Mouse (Mus musculus): Measurements from ENCODE around the gene L3hypdh. TPM values are rescaled to one million over a fixed set of nuclear protein-coding genes. Genes with fewer than 3 reads are reported as not detected.

L3hypdh gene
- polyA plus RNA-seq (2016; fragmentation: Nextera tagmentation; extraction: Ambion mirVana), result 8.5 and 10.2 TPM in 2 replicates

GRCm38 (mm10) chr12:72085329-72086165, at the start of gene L3hypdh, which contains the start of gene Jkamp:
L3hypdh (minus strand) TSS chr12:72085439.
Jkamp (plus strand) TSS chr12:72085589.
- ATAC-seq (ENCODE audit: low FRiP score, low read depth), result peak; percentile 97
- H3K9me3 ChIP-seq, result no peaks in the 10 kb centered on the region
- H3K9ac ChIP-seq (replicated peaks), result peak within 1 kb of the TSS; percentile 87
- peak within 1 kb of the TSS; percentile 69 for H3K4me3 ChIP-seq
- H3K4me1 ChIP-seq, result peaks cover 32% of the 10 kb centered on the region
- H3K27ac ChIP-seq (replicated peaks), result peak within 1 kb of the TSS; percentile 98
- peaks cover 7% of the 10 kb centered on the region for H3K36me3 ChIP-seq
- under 1% methylated on average over 59 of the region's 60 CpGs for WGBS
- H3K27me3 ChIP-seq, result no peaks in the 10 kb centered on the region
- peak within 1 kb of the TSS; percentile 83 for H3K4me2 ChIP-seq (replicated peaks)

GRCm38 (mm10) chr12:72129203-72129602, 44.0 kb upstream of the L3hypdh start:
- Histone ChIP-seq H3K4me1 (no peaks in the 10 kb centered on the region), H3K9me3 (no peaks in the 10 kb centered on the region), H3K4me2 (replicated peaks) (no peak overlapping the region), H3K27ac (replicated peaks) (no peak overlapping the region), H3K9ac (replicated peaks) (no peak overlapping the region), H3K36me3 (no peaks in the 10 kb centered on the region), H3K27me3 (no peaks in the 10 kb centered on the region), H3K4me3 (no peak overlapping the region)
- WGBS, result 92% methylated on average over 10 of the region's 10 CpGs
- ATAC-seq (ENCODE audit: low FRiP score, low read depth), result no peak

GRCm38 (mm10) chr12:72115686-72116345, 30.6 kb upstream of the L3hypdh start:
- H3K9me3 ChIP-seq, result no peaks in the 10 kb centered on the region
- H3K27ac ChIP-seq (replicated peaks), result no peak overlapping the region
- ATAC-seq (ENCODE audit: low FRiP score, low read depth), result no peak
- 83% methylated on average over 22 of the region's 23 CpGs for WGBS
- H3K36me3 ChIP-seq, result no peaks in the 10 kb centered on the region
- H3K4me1 ChIP-seq, result no peaks in the 10 kb centered on the region
- no peak overlapping the region for H3K4me2 ChIP-seq (replicated peaks)
- no peaks in the 10 kb centered on the region for H3K27me3 ChIP-seq
- H3K9ac ChIP-seq (replicated peaks), result no peak overlapping the region
- H3K4me3 ChIP-seq, result no peak overlapping the region

GRCm38 (mm10) chr12:72115126-72115525, 29.9 kb upstream of the L3hypdh start:
- H3K4me1 ChIP-seq, result no peaks in the 10 kb centered on the region
- ATAC-seq (ENCODE audit: low FRiP score, low read depth), result no peak
- H3K36me3 ChIP-seq, result no peaks in the 10 kb centered on the region
- H3K9ac ChIP-seq (replicated peaks), result no peak overlapping the region
- 76% methylated on average over 6 of the region's 6 CpGs for WGBS
- no peak overlapping the region for H3K27ac ChIP-seq (replicated peaks)
- no peak overlapping the region for H3K4me2 ChIP-seq (replicated peaks)
- no peaks in the 10 kb centered on the region for H3K9me3 ChIP-seq
- no peaks in the 10 kb centered on the region for H3K27me3 ChIP-seq
- H3K4me3 ChIP-seq, result no peak overlapping the region

- Histone ChIP-seq H3K9me3 (no peaks in the 10 kb centered on the region), H3K36me3 (peaks cover 13% of the 10 kb centered on the region), H3K27ac (replicated peaks) (no peak overlapping the region), H3K9ac (replicated peaks) (no peak overlapping the region), H3K4me1 (peaks cover 3% of the 10 kb centered on the region; the same call in 1 of the 2 replicates), H3K4me3 (no peak overlapping the region), H3K4me2 (replicated peaks) (0 out of 2 replicates have a peak overlapping the region, but pooled peaks have one; percentile 23), H3K27me3 (peaks cover 7% of the 10 kb centered on the region; the same call in 1 of the 2 replicates)
- 31% methylated on average over 14 of the region's 14 CpGs for WGBS
- ATAC-seq (ENCODE audit: low FRiP score, low read depth), result no peak
These were observed 19.5 kb upstream of the L3hypdh start for GRCm38 (mm10) chr12:72104525-72105281.

GRCm38 (mm10) chr12:72104027-72104426, 18.8 kb upstream of the L3hypdh start:
- H3K36me3 ChIP-seq, result peaks cover 13% of the 10 kb centered on the region
- no peaks in the 10 kb centered on the region for H3K9me3 ChIP-seq
- no peak overlapping the region for H3K4me3 ChIP-seq
- H3K9ac ChIP-seq (replicated peaks), result no peak overlapping the region
- peaks cover 3% of the 10 kb centered on the region; the same call in 1 of the 2 replicates for H3K4me1 ChIP-seq
- no peak overlapping the region for H3K4me2 ChIP-seq (replicated peaks)
- 85% methylated on average over 5 of the region's 5 CpGs for WGBS
- ATAC-seq (ENCODE audit: low FRiP score, low read depth), result no peak
- peaks cover 7% of the 10 kb centered on the region; the same call in 1 of the 2 replicates for H3K27me3 ChIP-seq
- H3K27ac ChIP-seq (replicated peaks), result no peak overlapping the region

- no peak overlapping the region for H3K4me3 ChIP-seq
- H3K27me3 ChIP-seq, result peaks cover 7% of the 10 kb centered on the region; the same call in 1 of the 2 replicates
- no peaks in the 10 kb centered on the region for H3K9me3 ChIP-seq
- H3K4me2 ChIP-seq (replicated peaks), result no peak overlapping the region
- peaks cover 19% of the 10 kb centered on the region for H3K36me3 ChIP-seq
- H3K27ac ChIP-seq (replicated peaks), result no peak overlapping the region
- WGBS, result 87% methylated on average over 6 of the region's 6 CpGs
- ATAC-seq (ENCODE audit: low FRiP score, low read depth), result no peak
- H3K9ac ChIP-seq (replicated peaks), result no peak overlapping the region
- H3K4me1 ChIP-seq, result peaks cover 3% of the 10 kb centered on the region; the same call in 1 of the 2 replicates
These were observed 17.5 kb upstream of the L3hypdh start for GRCm38 (mm10) chr12:72102776-72103175.

GRCm38 (mm10) chr12:72096966-72097365, 11.7 kb upstream of the L3hypdh start:
- WGBS, result 93% methylated on average over 8 of the region's 8 CpGs
- no peak for ATAC-seq (ENCODE audit: low FRiP score, low read depth)
- Histone ChIP-seq H3K9ac (replicated peaks) (no peak overlapping the region), H3K4me2 (replicated peaks) (no peak overlapping the region), H3K36me3 (peaks cover 73% of the 10 kb centered on the region), H3K27me3 (no peaks in the 10 kb centered on the region), H3K9me3 (no peaks in the 10 kb centered on the region), H3K27ac (replicated peaks) (no peak overlapping the region), H3K4me3 (no peak overlapping the region), H3K4me1 (no peaks in the 10 kb centered on the region)

GRCm38 (mm10) chr12:72089802-72090201, 4.6 kb upstream of the L3hypdh start:
- H3K9ac ChIP-seq (replicated peaks), result no peak overlapping the region
- H3K36me3 ChIP-seq, result peaks cover 44% of the 10 kb centered on the region
- H3K27ac ChIP-seq (replicated peaks), result no peak overlapping the region
- no peak for ATAC-seq (ENCODE audit: low FRiP score, low read depth)
- no peaks in the 10 kb centered on the region for H3K27me3 ChIP-seq
- 90% methylated on average over 4 of the region's 4 CpGs for WGBS
- H3K4me2 ChIP-seq (replicated peaks), result no peak overlapping the region
- no peaks in the 10 kb centered on the region for H3K9me3 ChIP-seq
- no peak overlapping the region for H3K4me3 ChIP-seq
- H3K4me1 ChIP-seq, result peaks cover 20% of the 10 kb centered on the region

- Histone ChIP-seq H3K27ac (replicated peaks) (peak overlapping the region; percentile 98), H3K9me3 (no peaks in the 10 kb centered on the region), H3K4me3 (peak overlapping the region; percentile 69), H3K4me2 (replicated peaks) (peak overlapping the region; percentile 71), H3K27me3 (no peaks in the 10 kb centered on the region), H3K4me1 (peaks cover 32% of the 10 kb centered on the region), H3K9ac (replicated peaks) (peak overlapping the region; percentile 87), H3K36me3 (peaks cover 9% of the 10 kb centered on the region)
- no peak for ATAC-seq (ENCODE audit: low FRiP score, low read depth)
- whole genome bisulfite sequencing, result under 1% methylated on average over 18 of the region's 18 CpGs
These were observed 1.1 kb upstream of the L3hypdh start for GRCm38 (mm10) chr12:72086166-72086825.

- peak overlapping the region; percentile 69 for H3K4me3 ChIP-seq
- 0 out of 2 replicates have a peak, but pooled peaks cover 3% of the 10 kb centered on the region for H3K36me3 ChIP-seq
- H3K27me3 ChIP-seq, result no peaks in the 10 kb centered on the region
- H3K4me2 ChIP-seq (replicated peaks), result peak overlapping the region; percentile 83
- under 1% methylated on average over 31 of the region's 31 CpGs for WGBS
- peak overlapping the region; percentile 98 for H3K27ac ChIP-seq (replicated peaks)
- peak; percentile 39; the same call in 1 of the 2 replicates for ATAC-seq (ENCODE audit: low FRiP score, low read depth)
- H3K9me3 ChIP-seq, result no peaks in the 10 kb centered on the region
- peaks cover 32% of the 10 kb centered on the region for H3K4me1 ChIP-seq
- H3K9ac ChIP-seq (replicated peaks), result peak overlapping the region; percentile 76
These were observed 263 bp downstream of the L3hypdh start for GRCm38 (mm10) chr12:72085024-72085328.

All from midbrain, embryonic 12.5 days (tissue).